In the genomic region with DNA sequence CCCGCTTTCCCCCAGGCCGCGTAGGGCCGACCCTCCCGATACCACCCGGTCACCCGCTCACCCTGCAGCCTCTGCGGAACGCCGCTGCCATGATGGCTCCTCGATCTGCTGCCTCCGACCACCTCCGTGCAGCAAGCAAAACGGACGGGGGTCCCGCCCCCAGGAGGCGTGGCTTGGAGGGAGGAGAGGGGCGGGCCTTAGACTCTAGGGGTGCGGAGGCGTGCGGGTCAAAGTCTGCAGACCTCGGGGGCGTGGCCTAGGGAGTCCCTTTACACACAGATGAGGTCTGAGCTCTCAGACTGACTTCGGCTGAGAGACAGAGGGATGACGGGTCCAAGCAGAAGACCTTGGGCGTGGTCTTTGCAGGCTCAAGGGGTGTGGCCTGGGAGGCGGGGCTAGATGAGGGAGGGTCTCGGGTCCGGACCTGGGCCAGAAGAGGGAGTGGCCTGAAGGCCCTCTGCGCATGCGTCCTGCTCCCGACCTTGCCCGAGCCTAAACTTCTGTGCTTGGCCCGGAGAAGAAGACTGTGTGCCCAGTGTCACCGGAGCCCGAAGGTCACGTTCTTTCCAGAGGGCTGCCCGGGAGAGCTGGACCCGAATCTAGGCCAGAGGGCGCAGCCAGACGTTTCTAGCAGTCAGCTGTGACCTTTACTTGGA, we compare ENCODE assay signal across 7 mouse cellular contexts. TPM values are rescaled to one million over a fixed set of nuclear protein-coding genes. Genes with fewer than 3 reads are reported as not detected.
DNase-seq lines count a peak whose midpoint lies in the region; ATAC-seq lines count a peak whose summit lies in the region.

A gene (minus strand): TSS at position 298 of the 656 bp plus-strand sequence.

- WGBS in embryonic facial prominence, embryonic 10.5 days = under 1% methylated on average over 41 of the region's 41 CpGs
- WGBS in limb, embryonic 10.5 days = under 1% methylated on average over 41 of the region's 41 CpGs
- under 1% methylated on average over 41 of the region's 41 CpGs for WGBS in midbrain, embryonic 13.5 days

- DNase-seq in adrenal gland, postnatal 10 days = peak; percentile 100
- peak; percentile 99 for DNase-seq in embryonic facial prominence, embryonic 10.5 days (ENCODE audit: low spot score)
- peak; percentile 100 for DNase-seq in kidney, adult 11 months
- peak; percentile 99 for DNase-seq in limb, embryonic 10.5 days (ENCODE audit: low spot score)
- DNase-seq in spleen, adult 12 weeks (ENCODE audit: low spot score) = peak; percentile 96

- peak within 1 kb of the TSS; percentile 72 for H3K9ac ChIP-seq in midbrain, embryonic 13.5 days (replicated peaks)

- peaks cover 26% of the 10 kb centered on the region for H3K4me1 ChIP-seq in embryonic facial prominence, embryonic 10.5 days
- peaks cover 23% of the 10 kb centered on the region for H3K4me1 ChIP-seq in limb, embryonic 10.5 days
- peaks cover 18% of the 10 kb centered on the region for H3K4me1 ChIP-seq in midbrain, embryonic 13.5 days (replicated peaks)

- peak within 1 kb of the TSS; percentile 64 for H3K4me2 ChIP-seq in midbrain, embryonic 13.5 days (replicated peaks)

- peak; percentile 89 for ATAC-seq in granulocyte monocyte progenitor cell, adult 5-6 weeks (replicated peaks; ENCODE audit: poor library complexity, severe bottlenecking)
- ATAC-seq in midbrain, embryonic 13.5 days = peak; percentile 97

- peak within 1 kb of the TSS; percentile 85 for H3K4me3 ChIP-seq in embryonic facial prominence, embryonic 10.5 days
- H3K4me3 ChIP-seq in limb, embryonic 10.5 days = peak within 1 kb of the TSS; percentile 81
- peak within 1 kb of the TSS; percentile 55 for H3K4me3 ChIP-seq in midbrain, embryonic 13.5 days (replicated peaks)

- no peaks in the 10 kb centered on the region for H3K9me3 ChIP-seq in embryonic facial prominence, embryonic 10.5 days
- no peaks in the 10 kb centered on the region for H3K9me3 ChIP-seq in limb, embryonic 10.5 days (replicated peaks)
- no peaks in the 10 kb centered on the region for H3K9me3 ChIP-seq in midbrain, embryonic 13.5 days

- H3K27ac ChIP-seq in embryonic facial prominence, embryonic 10.5 days (replicated peaks) = peak within 1 kb of the TSS; percentile 90
- H3K27ac ChIP-seq in limb, embryonic 10.5 days = peak within 1 kb of the TSS; percentile 90
- H3K27ac ChIP-seq in midbrain, embryonic 13.5 days = peak within 1 kb of the TSS; percentile 59

- no peaks in the 10 kb centered on the region for H3K27me3 ChIP-seq in embryonic facial prominence, embryonic 10.5 days (replicated peaks; ENCODE audit: low read depth, poor library complexity, severe bottlenecking)
- H3K27me3 ChIP-seq in limb, embryonic 10.5 days (ENCODE audit: low read depth, poor library complexity, severe bottlenecking) = no peaks in the 10 kb centered on the region
- no peaks in the 10 kb centered on the region for H3K27me3 ChIP-seq in midbrain, embryonic 13.5 days

- peaks cover 21% of the 10 kb centered on the region for H3K36me3 ChIP-seq in embryonic facial prominence, embryonic 10.5 days (replicated peaks)
- H3K36me3 ChIP-seq in limb, embryonic 10.5 days = peaks cover 9% of the 10 kb centered on the region
- no peaks in the 10 kb centered on the region; the same call in 1 of the 2 replicates for H3K36me3 ChIP-seq in midbrain, embryonic 13.5 days

RNA-seq across cellular contexts. Expression of the gene that starts here (rescaled TPM):
- total RNA-seq in adrenal gland, postnatal 10 days (2021) = 1,000 to 10,000 TPM; 1,259 to 1,274 TPM
- polyA plus RNA-seq in embryonic facial prominence, embryonic 10.5 days (2016; fragmentation: Nextera tagmentation; extraction: Ambion mirVana) = 40.7 and 44.6 TPM in 2 replicates
- total RNA-seq in granulocyte monocyte progenitor cell, adult 5-6 weeks (2014; fragmentation: Nextera tagmentation) = 73.9 and 78.5 TPM in 2 replicates
- 185 and 291 TPM in 2 replicates for total RNA-seq in granulocyte monocyte progenitor cell, adult 5-6 weeks (2017)
- 30.7 and 35.3 TPM in 2 replicates for polyA plus RNA-seq in limb, embryonic 10.5 days (2016; fragmentation: Nextera tagmentation; extraction: Ambion mirVana)
- polyA plus RNA-seq in midbrain, embryonic 13.5 days (2015; fragmentation: Nextera tagmentation; extraction: Ambion mirVana) = 50.6 and 53.7 TPM in 2 replicates

Comparison
In these comparisons a context has a peak if more than half of its experiments do, and no peak if none do; other contexts are left out.
1. Peak in every context shown above with its lines: DNase-seq, ATAC-seq, H3K4me3 ChIP-seq and H3K27ac ChIP-seq.
2. RNA of the gene that starts here (total RNA-seq): 1,259 to 1,274 TPM in adrenal gland, postnatal 10 days; 73.9 to 291 TPM in granulocyte monocyte progenitor cell, adult 5-6 weeks; every median in the first group is over 4 times any median in the second.